Mouse (Mus musculus): ENCODE measurements at regions not wholly inside any gene's neighbourhood (a gene's known extent, or its start where the extent isn't known, plus 50 kb on each side); places are given as distances from the start of the nearest gene placed in this dataset.

DNA sequence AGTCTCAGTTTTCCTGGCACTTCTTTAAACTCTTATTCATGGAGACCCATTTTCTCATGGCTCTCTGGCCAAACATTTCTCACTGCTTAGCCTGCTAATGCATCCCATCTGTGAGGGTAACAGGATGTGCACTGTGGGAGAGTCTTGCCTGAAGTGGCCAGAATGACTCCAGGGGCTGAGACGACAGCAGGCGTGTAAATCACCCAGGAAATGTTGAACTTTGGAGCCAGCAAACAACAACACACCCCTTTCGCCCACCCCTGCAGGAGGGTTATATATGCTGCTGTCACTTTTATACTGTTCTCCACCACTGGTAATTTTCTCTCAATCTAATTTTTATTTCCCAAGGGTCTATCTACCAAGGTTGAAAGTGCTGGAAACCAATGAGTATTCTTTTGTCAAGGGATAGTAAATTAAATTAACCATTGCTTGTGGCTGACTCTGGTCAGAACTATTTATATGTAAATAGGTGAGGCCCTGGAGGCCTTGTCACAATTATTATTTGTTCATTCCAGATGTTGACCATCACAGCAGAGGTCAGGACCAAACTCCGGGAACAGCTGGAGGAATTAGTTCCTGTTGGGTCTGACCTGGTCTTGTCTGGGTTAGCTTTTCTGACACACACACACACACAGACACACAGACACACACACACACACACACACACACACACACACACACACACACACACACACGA, 378.2 kb downstream of the Nucb2 start:
- peak; percentile 52 for DNase-seq

GRCm38 (mm10) chr7:116893846-116894245, 389.7 kb downstream of the Nucb2 start:
- peak; percentile 53 for DNase-seq

DNA sequence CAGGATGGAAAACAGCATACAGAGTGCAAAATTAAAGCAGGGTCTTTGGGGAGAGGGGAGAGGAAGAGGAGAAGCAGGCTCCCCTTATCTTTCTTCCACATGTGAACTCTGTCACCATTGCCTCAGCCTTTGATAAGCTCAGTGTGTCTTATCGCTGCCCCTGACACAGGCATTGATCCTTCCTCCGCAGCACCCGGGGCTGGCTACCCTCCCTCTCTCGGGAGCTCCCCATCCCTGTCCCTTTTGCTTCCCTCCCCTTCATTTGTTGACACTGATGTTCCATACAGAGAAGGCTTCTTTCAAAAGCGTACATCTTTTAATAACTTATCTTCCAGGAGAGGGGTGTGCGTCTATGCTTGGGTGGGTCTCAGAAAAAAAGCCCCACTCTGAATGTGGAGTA, 411.6 kb downstream of the Nucb2 start:
- DNase-seq: no peak

GRCm38 (mm10) chr7:116917921-116918670, 413.9 kb downstream of the Nucb2 start:
- no peak for DNase-seq

- DNase-seq: peak; percentile 9
These were observed 434.3 kb upstream of the Xylt1 start for GRCm38 (mm10) chr7:116946448-116946847.

DNA sequence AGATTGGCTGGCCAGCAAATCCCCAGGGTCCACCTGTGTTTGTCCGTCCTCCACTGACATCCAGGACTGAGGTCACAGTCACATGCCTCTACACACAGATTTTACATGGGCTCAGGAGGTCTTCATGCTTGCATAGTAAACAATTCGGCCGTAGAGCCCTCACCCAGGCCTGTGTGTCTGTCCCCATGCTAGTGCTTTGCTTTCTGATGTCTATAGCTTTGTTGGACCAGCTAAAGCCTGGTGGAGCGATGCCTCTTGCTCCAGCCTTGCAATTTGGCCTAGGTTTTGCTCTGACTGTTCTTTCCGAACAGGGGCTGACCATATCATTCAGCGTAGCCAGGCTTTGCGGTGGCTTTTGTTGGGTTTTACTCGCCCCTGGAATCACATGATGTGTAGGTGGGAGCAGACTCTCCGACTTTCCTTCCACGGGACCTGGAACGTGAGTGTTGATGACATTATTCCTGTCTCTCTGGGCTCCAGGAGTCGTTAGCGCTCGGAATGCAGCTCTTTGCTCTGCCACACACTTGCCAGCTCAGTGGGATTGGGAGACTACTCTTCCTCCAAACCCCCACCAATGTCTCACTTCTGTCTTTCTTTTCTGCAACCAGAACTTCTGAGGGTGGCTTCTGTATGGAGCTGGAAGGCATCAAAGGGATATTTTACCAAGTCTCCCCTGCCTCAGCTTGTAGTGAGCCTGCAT, 421.4 kb upstream of the Xylt1 start:
- no peak for DNase-seq

DNA sequence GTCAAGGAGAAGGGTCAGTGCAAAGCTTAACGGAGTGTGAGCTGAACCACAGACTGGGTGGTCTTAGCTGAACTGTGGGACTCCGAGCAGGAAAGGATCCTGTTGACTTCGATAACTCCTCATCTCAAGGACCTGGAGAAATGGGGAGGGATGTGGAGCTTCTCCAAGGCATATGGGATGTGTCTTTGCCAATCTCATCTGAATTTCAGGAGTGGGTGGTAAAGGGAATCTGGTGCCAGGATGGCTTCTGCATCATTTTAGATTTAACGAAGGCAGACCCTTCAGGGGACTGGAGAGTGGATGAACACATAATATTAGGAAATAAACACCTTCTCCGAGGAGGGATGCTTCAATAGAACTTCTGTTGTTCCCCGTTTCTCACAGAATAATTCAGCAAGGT, 416.9 kb upstream of the Xylt1 start:
- no peak for DNase-seq

DNA sequence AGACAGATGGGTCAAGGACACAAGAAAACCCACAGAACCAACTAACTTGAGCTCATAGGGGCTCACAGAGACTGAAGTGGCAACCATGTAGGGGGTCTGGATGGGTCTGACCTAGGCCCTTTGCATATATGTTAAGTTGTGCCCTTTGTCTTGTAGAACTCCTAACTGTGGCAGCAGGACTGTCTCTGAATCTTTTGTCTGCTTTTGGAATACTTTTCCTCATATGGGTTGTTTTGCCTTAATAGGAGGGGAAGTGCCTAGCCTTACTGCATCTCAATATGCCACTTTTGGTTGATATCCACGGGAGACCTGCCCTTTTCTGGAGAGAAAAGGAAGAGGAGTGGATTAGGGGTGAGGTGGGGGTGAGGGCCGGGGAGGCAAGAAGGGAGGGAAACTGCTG, 389.4 kb upstream of the Xylt1 start:
- DNase-seq: no peak

- no peak for DNase-seq
These were observed 388.6 kb upstream of the Xylt1 start for GRCm38 (mm10) chr7:116992166-116992565.

DNA sequence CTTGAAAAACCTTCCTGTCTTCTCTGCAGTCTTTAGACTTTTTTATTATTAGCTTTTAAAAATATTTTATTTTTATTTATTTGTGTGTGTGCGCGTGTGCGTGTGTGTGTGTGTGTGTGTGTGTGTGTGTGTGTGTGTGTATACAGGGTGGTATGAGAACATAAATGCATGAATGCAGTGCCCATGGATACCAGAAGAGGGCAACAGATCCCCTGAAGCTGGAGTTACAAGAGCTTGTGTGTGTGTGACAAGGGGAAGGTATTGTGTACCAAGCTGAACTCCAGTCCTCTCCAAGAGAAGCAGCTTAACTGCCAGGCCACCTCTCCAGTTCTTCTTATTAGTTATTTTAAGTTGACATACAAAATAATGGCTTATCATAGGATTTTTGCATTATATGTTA, 385.0 kb upstream of the Xylt1 start:
- peak; percentile 21 for DNase-seq

DNA sequence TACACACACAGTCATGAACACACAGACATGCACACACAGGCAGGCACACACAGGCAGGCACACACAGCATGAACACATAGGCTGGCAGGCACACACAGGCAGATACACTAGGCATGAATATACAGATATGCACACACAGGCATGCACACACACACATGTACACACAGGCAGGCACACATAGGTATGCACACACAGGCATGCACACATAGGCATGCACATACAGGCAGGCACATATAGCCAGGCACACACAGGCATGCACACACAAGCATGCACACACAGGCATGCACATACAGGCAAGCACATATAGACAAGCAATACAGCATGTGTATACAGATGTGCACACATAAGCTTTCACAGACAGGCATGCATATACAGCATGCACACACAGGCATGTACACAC, 377.6 kb upstream of the Xylt1 start:
- no peak for DNase-seq

DNA sequence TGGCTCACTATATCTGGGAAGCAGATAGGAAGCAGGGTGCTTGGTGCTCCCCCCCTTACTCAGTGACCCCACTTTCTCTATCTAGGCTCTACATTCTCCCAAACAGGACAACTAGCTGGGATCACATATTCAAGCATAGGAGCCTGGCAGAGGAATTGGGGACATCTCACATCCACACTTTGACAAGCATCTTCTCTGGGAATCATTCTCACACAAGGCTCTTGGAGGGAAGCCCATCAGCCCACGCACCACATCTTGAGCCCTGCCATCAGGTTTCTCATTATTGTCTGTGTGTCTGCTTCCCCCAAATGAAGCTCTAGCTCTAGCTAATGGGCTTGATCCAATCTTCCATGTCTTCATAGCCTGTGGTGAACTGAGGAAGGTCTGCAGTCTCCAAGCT, 362.4 kb upstream of the Xylt1 start:
- DNase-seq: no peak

DNA sequence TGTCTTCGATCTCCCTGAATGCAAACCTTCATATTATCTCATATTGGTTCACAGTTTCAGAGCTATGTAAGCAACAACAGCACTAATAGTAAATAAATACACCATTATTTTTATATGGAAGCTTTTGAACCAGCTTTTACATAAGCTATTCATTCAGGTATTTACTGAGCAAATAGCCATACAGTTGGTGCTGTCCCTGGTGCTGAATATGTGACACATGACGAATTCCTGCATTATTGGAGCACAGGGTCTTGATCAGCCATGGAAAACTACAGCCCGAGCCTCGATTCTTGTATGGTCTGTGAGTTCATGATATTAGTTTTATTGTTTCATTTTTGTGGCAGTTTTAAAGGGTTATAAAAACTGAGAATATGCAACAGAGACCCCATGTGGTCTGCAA, 359.1 kb upstream of the Xylt1 start:
- DNase-seq: peak; percentile 85

DNA sequence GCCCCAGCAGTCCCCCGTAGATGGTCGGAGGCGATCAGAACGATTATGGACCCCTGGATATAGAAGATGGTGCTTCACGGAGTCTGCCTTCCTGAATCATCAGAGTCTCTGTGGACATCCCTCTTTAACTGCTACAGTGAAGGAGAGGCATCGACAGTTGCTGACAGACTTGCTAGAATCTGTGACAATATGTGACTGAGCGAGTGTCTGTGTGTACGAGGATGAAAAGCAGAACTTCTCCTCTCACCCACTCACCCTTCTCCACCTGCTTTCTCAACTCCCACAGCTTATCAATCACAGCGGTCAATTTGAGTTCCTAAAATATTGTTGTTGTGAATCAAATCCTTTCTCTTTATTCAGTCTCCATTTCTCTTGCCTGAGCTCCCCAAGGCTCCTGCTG, 335.9 kb upstream of the Xylt1 start:
- no peak for DNase-seq

DNA sequence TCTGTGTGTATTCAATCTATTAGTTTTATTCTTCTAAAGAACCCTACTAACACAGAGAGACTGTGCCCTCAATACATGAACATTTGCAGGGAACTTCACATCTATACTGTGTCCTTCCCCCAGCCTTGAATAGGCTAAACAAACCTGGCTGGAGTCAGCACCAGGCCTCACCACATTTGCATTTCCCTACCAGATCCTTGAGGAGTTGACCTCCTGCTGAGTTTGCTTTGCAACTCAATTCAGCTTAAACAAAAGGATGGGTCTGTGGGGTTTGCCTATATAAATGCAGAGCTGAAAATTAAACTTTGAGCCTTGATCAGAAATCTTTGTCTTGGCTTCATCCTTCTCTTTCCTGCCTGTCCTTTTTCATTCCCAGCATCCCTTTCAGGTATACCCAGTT, 331.5 kb upstream of the Xylt1 start:
- DNase-seq: no peak

DNA sequence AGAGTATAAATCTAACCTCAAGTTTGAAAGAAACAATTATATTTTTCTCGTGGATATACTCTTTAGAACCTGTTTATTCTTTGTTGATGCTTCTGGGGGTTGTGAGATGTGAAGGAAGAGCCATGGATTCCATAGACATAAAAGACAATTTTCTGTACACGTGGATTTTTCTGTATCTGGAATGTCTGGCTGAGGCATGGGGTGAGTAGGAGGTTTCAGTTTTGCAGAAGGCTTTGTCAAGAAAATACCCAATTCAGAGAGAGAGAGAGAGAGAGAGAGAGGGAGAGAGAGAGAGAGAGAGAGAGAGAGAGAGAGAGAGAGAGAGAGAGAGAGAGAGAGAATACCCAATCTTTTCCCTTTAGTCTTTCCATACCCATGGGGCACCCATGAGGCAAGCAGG, 315.0 kb upstream of the Xylt1 start:
- DNase-seq: no peak

DNA sequence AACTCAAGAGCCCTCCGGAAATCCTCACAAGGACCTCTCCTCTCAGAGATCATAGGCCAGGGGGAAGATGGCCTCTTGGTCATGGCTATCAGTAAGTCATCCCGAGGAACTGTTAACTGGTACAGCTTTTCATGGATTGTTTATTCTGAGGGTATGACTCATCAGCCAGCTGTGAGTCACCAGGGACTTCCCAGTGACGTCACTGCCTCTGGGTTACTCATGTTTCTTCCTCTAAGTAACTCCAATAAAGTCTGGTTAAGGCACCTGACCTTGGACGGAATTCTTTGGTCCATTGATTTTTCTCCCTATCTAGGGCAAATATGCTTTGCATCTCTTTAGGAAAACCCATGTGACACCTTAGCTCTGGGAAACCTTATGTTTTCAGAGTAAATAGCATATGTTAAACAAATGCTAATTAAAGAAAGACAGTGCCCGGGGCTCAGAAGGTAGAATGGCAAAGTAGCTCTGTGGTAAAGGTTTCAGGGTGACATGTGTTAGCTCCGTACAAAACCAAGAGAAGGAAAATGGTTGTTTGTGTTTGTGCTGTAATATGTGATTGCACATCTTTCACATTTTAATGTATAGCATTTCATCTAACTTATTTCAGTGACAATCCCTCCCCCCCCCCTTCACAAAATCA, 289.7 kb upstream of the Xylt1 start:
- peak; percentile 13 for DNase-seq

GRCm38 (mm10) chr7:117092860-117093259, 287.9 kb upstream of the Xylt1 start:
- DNase-seq: no peak

- DNase-seq: no peak
These were observed 283.2 kb upstream of the Xylt1 start for GRCm38 (mm10) chr7:117097618-117098017.

- DNase-seq: no peak
These were observed 281.7 kb upstream of the Xylt1 start for GRCm38 (mm10) chr7:117099041-117099440.

DNA sequence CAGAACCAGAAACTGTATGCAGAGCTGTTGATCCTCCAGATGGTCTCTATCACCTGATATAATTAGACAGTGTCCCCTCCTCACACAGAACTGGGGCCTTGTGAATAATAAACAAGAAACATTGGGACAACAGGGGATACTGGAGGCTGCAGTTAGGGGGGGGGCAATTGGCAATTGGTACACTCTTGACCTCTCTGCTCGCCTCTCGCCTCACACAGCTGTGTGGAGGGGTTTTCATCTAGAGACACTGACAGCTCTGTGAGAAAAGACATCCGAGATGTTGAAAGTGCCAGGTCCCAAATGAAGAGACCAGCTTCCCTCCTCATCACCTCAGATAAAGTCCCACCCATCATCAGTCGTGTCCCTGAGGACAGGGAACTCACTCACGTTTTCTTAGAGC, 277.7 kb upstream of the Xylt1 start:
- DNase-seq: no peak

DNA sequence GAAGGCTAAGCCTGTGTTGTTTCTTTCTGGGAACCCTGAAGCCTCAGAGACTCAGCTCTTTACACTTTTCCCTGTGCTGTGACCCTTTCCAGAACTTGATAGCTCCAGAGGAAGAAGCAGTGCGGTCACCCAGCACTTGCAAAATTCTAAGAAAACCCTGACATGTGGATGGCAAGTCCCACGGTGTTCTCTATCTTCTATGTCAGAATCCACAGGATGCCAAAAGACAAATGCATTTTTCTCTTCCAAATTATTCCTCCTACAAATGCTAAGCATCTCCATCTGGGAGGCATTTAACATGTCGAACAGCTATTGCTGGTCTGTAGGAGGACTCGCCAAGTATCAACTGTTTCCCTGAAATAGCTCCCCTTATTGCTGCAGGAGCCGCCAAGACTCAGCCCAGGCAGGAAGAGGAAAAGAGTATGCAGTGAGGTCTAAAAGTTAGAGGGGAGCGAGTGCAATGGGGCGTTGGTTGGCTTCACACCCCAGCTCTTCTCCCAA, 274.0 kb upstream of the Xylt1 start:
- no peak for DNase-seq

GRCm38 (mm10) chr7:117108391-117108790, 272.4 kb upstream of the Xylt1 start:
- no peak for DNase-seq

All from embryo, embryonic 11 days (tissue).